Mouse (Mus musculus) limb, embryonic 11.5 days (tissue): ENCODE data around the gene Dlx3. TPM values are rescaled to one million over a fixed set of nuclear protein-coding genes. Genes with fewer than 3 reads are reported as not detected.

Source experiments
- ATAC-seq: fragments of 200-750 bp; cut with Nextera tagmentation; 2 replicates; pipeline ENCODE4 v1.8.0; 2017; ENCODE audit warnings: low read depth; ENCODE audit not compliant: insufficient number of reproducible peaks, low FRiP score, low TSS enrichment
- DNase-seq: peaks from one replicate; pipeline ENCODE4 v3.0.0-alpha.2; 2015; ENCODE audit warnings: low spot score
- H3K27ac ChIP-seq: fragments of 300-500 bp; sonication (generic); replicated peaks from 2 replicates; pipeline ENCODE4 v1.5.1; 2014; ENCODE audit warnings: low read depth, mild to moderate bottlenecking, low read length
- H3K27me3 ChIP-seq: fragments of 300-500 bp; sonication (generic); 2 replicates; pipeline ENCODE4 v1.6.1; 2014; ENCODE audit warnings: mild to moderate bottlenecking, low read length, mixed read lengths; ENCODE audit not compliant: control insufficient read depth, insufficient read depth
- H3K36me3 ChIP-seq: fragments of 300-500 bp; sonication (generic); 2 replicates; pipeline ENCODE4 v1.6.1; 2014; ENCODE audit warnings: mild to moderate bottlenecking, low read length, moderate library complexity, mixed read lengths; ENCODE audit not compliant: control insufficient read depth, insufficient read depth
- H3K4me1 ChIP-seq: fragments of 300-500 bp; sonication (generic); 2 replicates; pipeline ENCODE4 v1.6.1; 2014; ENCODE audit warnings: low read length, mixed read lengths; ENCODE audit not compliant: control insufficient read depth, insufficient read depth
- H3K4me2 ChIP-seq: fragments of 300-500 bp; sonication (generic); 2 replicates; pipeline ENCODE4 v1.6.1; 2014; ENCODE audit warnings: low read depth, mild to moderate bottlenecking, moderate library complexity; ENCODE audit not compliant: severe bottlenecking
- H3K4me3 ChIP-seq: fragments of 300-500 bp; sonication (generic); 2 replicates; pipeline ENCODE4 v1.5.1; 2014; ENCODE audit warnings: low read depth, low read length
- H3K9ac ChIP-seq: fragments of 300-500 bp; sonication (generic); 2 replicates; pipeline ENCODE4 v1.6.1; 2014; ENCODE audit warnings: mild to moderate bottlenecking, low read length
- H3K9me3 ChIP-seq: fragments of 300-500 bp; sonication (generic); 2 replicates; pipeline ENCODE4 v1.6.1; 2016; ENCODE audit warnings: low read length; ENCODE audit not compliant: control insufficient read depth
- WGBS: fragments of 180-500 bp; shearing (Covaris S2); extraction: QIAGEN DNeasy Blood & Tissue Kit; methylation state at CpG from one replicate; pipeline ENCODE4 v1.1.7; 2014; 5-methylcytosine and 5-hydroxymethylcytosine counted together
- polyA plus RNA-seq: library from polyadenylated mRNA; unstranded; fragments of >200 nt; fragmentation: Nextera tagmentation; extraction: Ambion mirVana; gene quantifications from 2 replicates; pipeline ENCODE4 v1.2.1, GENCODE M21; 2014

Gene Dlx3
- polyA plus RNA-seq, 1 experiment from 2014 or later = 5.4 TPM

- no peak overlapping the region for H3K4me2 ChIP-seq
These were observed 29.7 kb downstream of the Dlx3 start for GRCm38 (mm10) chr11:95149462-95150268.

DNA sequence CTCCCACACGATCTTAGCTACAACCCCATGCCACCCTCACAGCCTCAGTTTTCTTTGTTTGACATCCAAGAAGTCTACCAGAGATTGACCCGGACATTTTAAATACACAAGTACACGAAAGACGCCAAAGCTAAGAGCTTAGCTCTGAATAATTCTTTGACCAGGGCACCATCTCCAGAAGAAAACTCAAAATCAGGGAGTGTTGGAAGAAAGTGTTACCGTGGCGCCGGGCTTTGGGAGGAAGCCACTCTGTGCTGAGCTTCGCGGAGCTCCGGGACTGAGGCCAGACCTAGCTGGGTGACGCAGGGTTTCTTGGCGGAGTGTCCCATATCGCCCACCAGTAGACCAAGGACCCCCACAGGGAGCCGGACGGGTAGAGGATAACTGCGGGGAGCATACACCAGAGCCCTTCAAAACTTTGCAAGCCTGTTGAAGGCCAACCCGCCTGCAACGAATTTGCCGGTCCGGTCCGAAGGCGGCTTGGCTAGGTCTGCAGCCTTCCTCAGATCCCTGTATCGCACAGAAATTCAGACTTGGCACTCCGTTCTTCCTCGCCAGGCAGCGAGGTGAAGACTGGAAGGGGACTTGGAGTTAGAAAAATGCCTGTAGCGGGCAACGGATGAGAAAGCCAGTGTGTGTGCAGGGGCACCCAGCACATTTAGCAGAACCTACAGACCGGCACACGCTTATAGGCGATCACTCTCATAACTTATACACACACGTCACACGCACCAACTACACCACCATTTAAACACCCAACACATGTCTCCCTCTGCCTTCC, 30.5 kb downstream of the Dlx3 start:
- Histone ChIP-seq H3K4me2 (no peak overlapping the region), H3K27me3 (peaks cover 69% of the 10 kb centered on the region), H3K36me3 (no peaks in the 10 kb centered on the region), H3K9me3 (no peaks in the 10 kb centered on the region), H3K27ac (no peak overlapping the region), H3K4me1 (peaks cover 7% of the 10 kb centered on the region), H3K9ac (no peak overlapping the region), H3K4me3 (no peak overlapping the region; the same call in 1 of the 2 replicates)
- DNase-seq = peak; percentile 69
- 2% methylated on average over 33 of the region's 33 CpGs for WGBS
- no peak for ATAC-seq

More at GRCm38 (mm10) chr11:95149462-95150268, 29.7 kb downstream of the Dlx3 start:
- Histone ChIP-seq H3K27ac (no peak overlapping the region), H3K36me3 (no peaks in the 10 kb centered on the region), H3K27me3 (peaks cover 77% of the 10 kb centered on the region), H3K4me1 (peaks cover 14% of the 10 kb centered on the region), H3K9ac (no peak overlapping the region), H3K9me3 (no peaks in the 10 kb centered on the region), H3K4me3 (no peak overlapping the region; the same call in 1 of the 2 replicates)
- ATAC-seq = no peak
- peak; percentile 63 for DNase-seq
- 3% methylated on average over 27 of the region's 27 CpGs for WGBS

DNA sequence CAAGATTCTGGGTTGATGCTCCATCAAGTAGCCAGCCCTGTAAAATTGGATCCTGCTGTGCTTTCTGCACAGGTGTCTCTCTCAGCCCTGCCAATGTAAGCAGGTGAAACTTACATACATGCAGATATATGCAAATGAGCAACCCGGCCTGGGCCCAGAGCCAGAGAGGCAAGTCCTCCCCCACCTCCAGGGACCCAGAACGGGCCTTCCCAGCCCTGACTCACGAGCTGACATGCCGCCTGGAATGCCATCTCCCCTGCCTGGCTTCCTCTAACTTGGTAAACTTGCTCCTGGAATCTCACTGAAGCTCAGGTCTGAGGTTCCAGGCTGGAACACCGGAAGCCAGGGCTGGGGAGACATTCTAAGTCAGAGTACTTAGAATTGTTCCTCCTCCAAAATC, 33.2 kb downstream of the Dlx3 start:
- Histone ChIP-seq H3K4me3 (no peak overlapping the region), H3K27ac (no peak overlapping the region), H3K4me2 (no peak overlapping the region), H3K9ac (no peak overlapping the region), H3K9me3 (no peaks in the 10 kb centered on the region), H3K36me3 (no peaks in the 10 kb centered on the region), H3K27me3 (peaks cover 42% of the 10 kb centered on the region), H3K4me1 (no peaks in the 10 kb centered on the region)
- 33% methylated on average over 5 of the region's 5 CpGs for WGBS
- no peak for ATAC-seq
- no peak for DNase-seq

DNA sequence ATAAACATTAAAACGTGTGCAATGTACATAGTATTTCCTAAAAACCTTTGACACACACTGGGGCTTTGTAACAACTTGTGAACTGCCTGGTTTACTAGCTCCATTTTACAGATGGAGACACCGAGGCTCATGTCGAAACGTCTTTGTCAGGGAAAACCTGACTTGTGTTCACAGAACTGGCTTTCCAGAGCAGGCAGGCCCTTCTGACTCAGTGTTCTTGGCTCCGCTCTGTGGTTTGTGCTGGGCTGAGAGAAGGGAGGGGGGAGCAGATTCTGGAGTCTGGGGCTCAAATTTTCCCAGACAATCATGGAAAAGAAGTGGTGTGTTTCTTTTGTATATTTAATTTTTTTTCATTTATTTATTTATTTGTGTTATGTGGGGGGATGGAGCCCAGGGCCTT, 33.8 kb downstream of the Dlx3 start:
- no peak for DNase-seq
- no peak overlapping the region for H3K4me2 ChIP-seq
- H3K27ac ChIP-seq = no peak overlapping the region
- no peak for ATAC-seq
- H3K4me3 ChIP-seq = no peak overlapping the region
- 81% methylated on average over 5 of the region's 5 CpGs for WGBS
- no peaks in the 10 kb centered on the region for H3K9me3 ChIP-seq
- H3K36me3 ChIP-seq = no peaks in the 10 kb centered on the region
- H3K27me3 ChIP-seq = peaks cover 37% of the 10 kb centered on the region
- no peaks in the 10 kb centered on the region for H3K4me1 ChIP-seq
- H3K9ac ChIP-seq = no peak overlapping the region

DNA sequence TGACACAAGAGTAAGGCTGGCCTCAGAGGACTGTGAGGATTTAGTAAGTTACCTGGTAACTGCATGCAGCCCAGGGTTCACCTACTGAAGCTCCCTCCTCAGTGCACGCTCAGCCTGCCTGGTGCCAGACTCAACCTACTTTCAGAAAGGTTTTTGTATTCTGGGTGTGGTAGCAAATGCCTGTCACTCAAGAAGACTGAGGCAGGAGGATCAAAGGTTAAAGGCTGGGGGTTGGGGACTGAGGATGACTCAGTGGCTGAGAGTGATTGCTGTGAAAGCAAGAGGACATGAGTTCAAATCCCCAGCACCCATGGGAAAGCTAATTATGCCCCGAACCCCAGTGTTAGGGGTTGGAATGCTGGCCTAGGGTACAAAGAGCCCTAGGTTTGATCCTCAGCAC, 35.6 kb downstream of the Dlx3 start:
- H3K9me3 ChIP-seq = no peaks in the 10 kb centered on the region
- no peak for ATAC-seq
- H3K4me1 ChIP-seq = no peaks in the 10 kb centered on the region
- no peak overlapping the region for H3K27ac ChIP-seq
- H3K4me3 ChIP-seq = no peak overlapping the region
- no peaks in the 10 kb centered on the region for H3K36me3 ChIP-seq
- no peak overlapping the region for H3K9ac ChIP-seq
- no peak for DNase-seq
- 89% methylated on average over 2 of the region's 2 CpGs for WGBS
- no peak overlapping the region for H3K4me2 ChIP-seq
- peaks cover 24% of the 10 kb centered on the region for H3K27me3 ChIP-seq

DNA sequence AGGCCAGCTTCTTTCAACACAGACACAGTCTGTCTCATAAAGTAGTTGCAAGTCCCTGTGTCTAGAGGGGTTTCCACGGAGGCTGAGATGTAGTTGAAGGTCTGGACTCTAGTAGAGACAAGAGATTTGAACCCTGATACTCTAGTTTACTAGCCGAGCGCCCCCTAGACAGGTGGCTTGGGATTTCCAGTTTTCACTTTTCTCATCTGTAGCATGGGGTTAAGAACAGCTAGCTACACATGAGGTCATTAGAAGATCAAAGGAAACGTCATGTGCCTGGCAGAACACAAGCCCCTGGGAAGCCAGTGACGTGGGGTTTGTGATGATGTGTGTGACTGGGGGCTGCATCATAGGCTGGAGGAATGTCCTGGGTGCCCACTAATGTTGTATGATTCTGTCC, 37.4 kb downstream of the Dlx3 start:
- Histone ChIP-seq H3K9me3 (no peaks in the 10 kb centered on the region), H3K4me1 (no peaks in the 10 kb centered on the region), H3K9ac (no peak overlapping the region), H3K4me2 (no peak overlapping the region), H3K27me3 (peaks cover 8% of the 10 kb centered on the region), H3K36me3 (no peaks in the 10 kb centered on the region), H3K27ac (no peak overlapping the region), H3K4me3 (no peak overlapping the region)
- 47% methylated on average over 5 of the region's 5 CpGs for WGBS
- DNase-seq (no peak), ATAC-seq (no peak)

- ATAC-seq = no peak
- Histone ChIP-seq H3K4me3 (no peak overlapping the region), H3K27ac (no peak overlapping the region), H3K4me1 (no peaks in the 10 kb centered on the region), H3K4me2 (no peak overlapping the region), H3K9ac (no peak overlapping the region), H3K27me3 (peaks cover 3% of the 10 kb centered on the region; the same call in 1 of the 2 replicates), H3K36me3 (no peaks in the 10 kb centered on the region), H3K9me3 (no peaks in the 10 kb centered on the region)
- no peak for DNase-seq
- 78% methylated on average over 5 of the region's 5 CpGs for WGBS
These were observed 38.0 kb downstream of the Dlx3 start for GRCm38 (mm10) chr11:95157872-95158271.

DNA sequence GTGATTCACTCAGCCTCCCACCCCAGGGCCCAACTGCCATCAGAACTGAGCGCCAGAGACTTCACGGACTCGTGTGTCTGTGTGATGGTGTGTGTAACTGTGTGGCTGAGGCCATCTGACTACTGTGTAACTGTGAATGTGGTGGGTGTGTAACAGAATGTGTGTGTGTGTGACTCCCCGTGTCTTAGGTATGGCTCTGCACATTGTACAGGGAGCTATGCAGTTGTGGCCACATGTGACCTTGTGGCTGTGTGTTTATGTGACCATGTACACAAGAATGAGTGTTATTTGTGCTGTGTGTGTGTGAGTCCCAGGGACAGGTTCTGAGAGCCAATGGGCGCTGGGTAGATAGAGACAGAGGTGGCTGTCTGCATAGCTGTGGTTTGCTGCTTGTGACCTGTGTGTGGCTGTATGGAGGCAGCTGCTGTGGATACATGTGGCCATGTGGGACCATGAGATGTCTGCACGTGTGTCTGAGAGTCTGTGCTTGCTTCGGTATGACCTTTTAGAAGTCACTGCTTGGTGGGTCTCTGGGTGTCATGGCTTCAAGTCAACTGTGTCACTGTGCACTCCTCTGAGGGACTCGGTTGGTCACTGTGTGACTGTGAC, 39.9 kb downstream of the Dlx3 start:
- DNase-seq = no peak
- H3K4me1 ChIP-seq = no peaks in the 10 kb centered on the region
- no peaks in the 10 kb centered on the region for H3K9me3 ChIP-seq
- no peaks in the 10 kb centered on the region for H3K27me3 ChIP-seq
- 85% methylated on average over 8 of the region's 8 CpGs for WGBS
- H3K4me2 ChIP-seq = no peak overlapping the region
- ATAC-seq = no peak
- no peaks in the 10 kb centered on the region for H3K36me3 ChIP-seq
- no peak overlapping the region for H3K9ac ChIP-seq
- no peak overlapping the region for H3K27ac ChIP-seq
- H3K4me3 ChIP-seq = no peak overlapping the region
